Mouse (Mus musculus) hindbrain, postnatal 0 days (tissue): Measurements from ENCODE around the gene Gnao1. TPM values are rescaled to one million over a fixed set of nuclear protein-coding genes. Genes with fewer than 3 reads are reported as not detected.

Experiments used
- ATAC-seq: fragments of 200-750 bp; cut with Nextera tagmentation; 2 replicates; pipeline ENCODE4 v1.8.0; 2017; ENCODE audit warnings: mild to moderate bottlenecking, moderate TSS enrichment, moderate library complexity
- DNase-seq: peaks from one replicate; pipeline ENCODE4 v3.0.0-alpha.2; 2015; ENCODE audit warnings: low spot score
- H3K27ac ChIP-seq: fragments of 300-500 bp; sonication (generic); 2 replicates; pipeline ENCODE4 v1.5.1; 2014; ENCODE audit warnings: mild to moderate bottlenecking
- H3K27me3 ChIP-seq: fragments of 300-500 bp; sonication (generic); 2 replicates; pipeline ENCODE4 v1.6.1; 2014; ENCODE audit warnings: low read length, mixed read lengths; ENCODE audit not compliant: insufficient read depth
- H3K36me3 ChIP-seq: fragments of 300-500 bp; sonication (generic); 2 replicates; pipeline ENCODE4 v1.6.1; 2014; ENCODE audit warnings: low read length, mixed read lengths; ENCODE audit not compliant: insufficient read depth
- H3K4me1 ChIP-seq: fragments of 300-500 bp; sonication (generic); 2 replicates; pipeline ENCODE4 v1.6.1; 2014; ENCODE audit warnings: antibody characterized with exemption, low read length, mixed read lengths; ENCODE audit not compliant: insufficient read depth
- H3K4me2 ChIP-seq: fragments of 300-500 bp; sonication (generic); 2 replicates; pipeline ENCODE4 v1.6.1; 2014; ENCODE audit warnings: low read depth, mild to moderate bottlenecking, low read length, moderate library complexity, mixed read lengths
- H3K4me3 ChIP-seq: fragments of 300-500 bp; sonication (generic); 2 replicates; pipeline ENCODE4 v1.5.1; 2014; ENCODE audit warnings: low read length
- H3K9ac ChIP-seq: fragments of 300-500 bp; sonication (generic); replicated peaks from 2 replicates; pipeline ENCODE4 v1.6.1; 2014; ENCODE audit warnings: mild to moderate bottlenecking, low read length, moderate library complexity, mixed read lengths
- H3K9me3 ChIP-seq: fragments of 300-500 bp; sonication (generic); 2 replicates; pipeline ENCODE4 v1.6.1; 2016; ENCODE audit warnings: low read length, mixed read lengths
- CTCF ChIP-seq: IDR thresholded peaks from 2 replicates; pipeline ENCODE4 v1.5.1; 2016; ENCODE audit warnings: antibody characterized with exemption, control low read depth, low read depth
- WGBS: fragments of 180-500 bp; shearing (Covaris S2); extraction: QIAGEN DNeasy Blood & Tissue Kit; methylation state at CpG from one replicate; pipeline ENCODE4 v1.1.7; 2014; 5-methylcytosine and 5-hydroxymethylcytosine counted together
- polyA plus RNA-seq: library from polyadenylated mRNA; unstranded; fragments of >200 nt; fragmentation: Nextera tagmentation; extraction: Ambion mirVana; gene quantifications from 2 replicates; pipeline ENCODE4 v1.2.1, GENCODE M21; 2015
- total RNA-seq: library from RNA; depleted of rRNA; stranded (reverse); fragments of >200 nt; gene quantifications from 2 replicates; pipeline ENCODE4 v1.2.3, GENCODE M21; 2014

Gnao1 gene
- total and polyA plus RNA-seq, 2 experiments from 2014 or later: 244 to 291 TPM

GRCm38 (mm10) chr8:93857144-93857543 lies 47.4 kb downstream of the Gnao1 start:
- H3K4me1 ChIP-seq: no peaks in the 10 kb centered on the region
- no peak overlapping the region for H3K27ac ChIP-seq
- no peak for ATAC-seq
- 72% methylated on average over 4 of the region's 4 CpGs for WGBS
- H3K27me3 ChIP-seq: no peaks in the 10 kb centered on the region
- no peaks in the 10 kb centered on the region for H3K36me3 ChIP-seq
- no peak overlapping the region for H3K4me3 ChIP-seq
- no peak overlapping the region for H3K4me2 ChIP-seq
- no peaks in the 10 kb centered on the region for H3K9me3 ChIP-seq
- no peak for TF ChIP-seq CTCF
- no peak overlapping the region for H3K9ac ChIP-seq
- DNase-seq: no peak

DNA sequence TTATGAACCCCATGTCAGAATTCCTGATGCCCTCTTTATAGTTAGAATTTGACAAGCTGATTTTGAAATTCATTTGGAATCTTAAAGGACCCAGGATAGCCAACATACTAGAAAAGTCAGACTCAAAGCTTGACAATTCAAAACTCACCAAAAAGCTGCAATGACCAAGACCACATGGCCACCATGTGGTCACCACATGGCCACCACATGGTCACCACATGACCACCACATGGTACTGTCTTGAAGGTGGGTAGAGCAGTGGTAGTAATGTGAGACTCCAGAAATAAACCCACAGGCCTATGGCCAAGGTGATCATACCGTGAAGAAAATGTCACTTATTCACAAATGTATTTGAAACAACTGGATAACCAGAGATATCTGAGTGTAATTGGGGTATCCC lies 48.5 kb downstream of the Gnao1 start:
- Histone ChIP-seq H3K4me2 (no peak overlapping the region), H3K27ac (no peak overlapping the region), H3K36me3 (no peaks in the 10 kb centered on the region), H3K4me3 (no peak overlapping the region), H3K9me3 (no peaks in the 10 kb centered on the region), H3K4me1 (no peaks in the 10 kb centered on the region), H3K27me3 (no peaks in the 10 kb centered on the region), H3K9ac (no peak overlapping the region)
- 89% methylated on average over 1 of the region's 1 CpGs for WGBS
- TF ChIP-seq CTCF: no peak
- DNase-seq (no peak), ATAC-seq (no peak)

GRCm38 (mm10) chr8:93860020-93860419 lies 50.3 kb downstream of the Gnao1 start:
- no peaks in the 10 kb centered on the region for H3K27me3 ChIP-seq
- ATAC-seq (no peak), DNase-seq (no peak)
- H3K4me2 ChIP-seq: no peak overlapping the region
- no peak overlapping the region for H3K4me3 ChIP-seq
- 31% methylated on average over 4 of the region's 4 CpGs for WGBS
- no peaks in the 10 kb centered on the region; the same call in 1 of the 2 replicates for H3K4me1 ChIP-seq
- TF ChIP-seq CTCF: no peak
- H3K9me3 ChIP-seq: no peaks in the 10 kb centered on the region
- H3K36me3 ChIP-seq: no peaks in the 10 kb centered on the region
- no peak overlapping the region for H3K27ac ChIP-seq
- no peak overlapping the region for H3K9ac ChIP-seq

DNA sequence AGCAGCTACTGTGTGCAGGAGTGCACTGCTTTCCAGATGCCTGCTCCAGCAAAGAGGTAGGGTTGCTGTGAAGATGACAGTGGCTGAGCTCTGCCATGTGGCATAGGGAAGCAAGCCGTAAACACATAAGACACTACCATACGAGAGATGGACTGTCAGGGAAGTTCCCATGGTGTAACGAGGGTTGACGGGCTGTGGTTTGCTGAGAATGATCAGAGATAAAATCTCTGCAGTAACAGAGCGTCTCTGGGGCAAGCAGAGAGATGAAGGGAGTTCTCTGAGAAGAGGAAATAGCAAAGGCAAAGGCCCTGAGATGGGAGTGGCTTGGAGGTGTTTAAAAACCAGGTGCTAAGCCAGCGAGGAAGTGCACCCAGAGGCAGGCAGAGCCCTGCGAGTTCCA lies 54.3 kb downstream of the Gnao1 start:
- H3K36me3 ChIP-seq: no peaks in the 10 kb centered on the region
- H3K4me1 ChIP-seq: no peaks in the 10 kb centered on the region; the same call in 1 of the 2 replicates
- no peak for TF ChIP-seq CTCF
- 80% methylated on average over 7 of the region's 7 CpGs for WGBS
- no peaks in the 10 kb centered on the region for H3K27me3 ChIP-seq
- H3K4me2 ChIP-seq: no peak overlapping the region
- ATAC-seq: no peak
- DNase-seq: no peak
- no peak overlapping the region for H3K9ac ChIP-seq
- no peak overlapping the region for H3K27ac ChIP-seq
- no peak overlapping the region for H3K4me3 ChIP-seq
- H3K9me3 ChIP-seq: no peaks in the 10 kb centered on the region

DNA sequence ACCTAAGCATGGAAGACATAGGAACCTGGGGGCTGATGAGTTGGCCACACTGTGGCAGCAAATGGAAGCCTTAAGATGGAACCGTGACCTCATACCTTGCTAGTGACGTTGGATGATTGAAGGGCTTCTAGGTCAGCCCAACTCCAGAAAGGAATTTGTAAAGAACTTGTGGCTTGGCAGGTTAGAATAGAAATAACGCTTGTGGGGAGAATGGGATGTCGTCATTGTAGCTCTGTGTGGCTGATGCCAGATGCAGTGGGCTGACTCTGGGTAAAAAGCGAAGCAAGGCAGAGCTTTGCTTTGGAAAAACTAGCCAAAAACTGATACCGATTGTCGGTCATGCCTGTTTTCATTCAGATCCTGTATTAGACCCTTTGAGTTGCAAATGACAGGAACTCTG lies 56.5 kb downstream of the Gnao1 start:
- no peak overlapping the region for H3K9ac ChIP-seq
- no peak overlapping the region for H3K27ac ChIP-seq
- ATAC-seq: no peak
- DNase-seq: no peak
- WGBS: 74% methylated on average over 7 of the region's 7 CpGs
- no peak overlapping the region for H3K4me3 ChIP-seq
- no peaks in the 10 kb centered on the region; the same call in 1 of the 2 replicates for H3K4me1 ChIP-seq
- H3K9me3 ChIP-seq: no peaks in the 10 kb centered on the region
- no peak overlapping the region for H3K4me2 ChIP-seq
- TF ChIP-seq CTCF: no peak
- no peaks in the 10 kb centered on the region for H3K36me3 ChIP-seq
- no peaks in the 10 kb centered on the region for H3K27me3 ChIP-seq

DNA sequence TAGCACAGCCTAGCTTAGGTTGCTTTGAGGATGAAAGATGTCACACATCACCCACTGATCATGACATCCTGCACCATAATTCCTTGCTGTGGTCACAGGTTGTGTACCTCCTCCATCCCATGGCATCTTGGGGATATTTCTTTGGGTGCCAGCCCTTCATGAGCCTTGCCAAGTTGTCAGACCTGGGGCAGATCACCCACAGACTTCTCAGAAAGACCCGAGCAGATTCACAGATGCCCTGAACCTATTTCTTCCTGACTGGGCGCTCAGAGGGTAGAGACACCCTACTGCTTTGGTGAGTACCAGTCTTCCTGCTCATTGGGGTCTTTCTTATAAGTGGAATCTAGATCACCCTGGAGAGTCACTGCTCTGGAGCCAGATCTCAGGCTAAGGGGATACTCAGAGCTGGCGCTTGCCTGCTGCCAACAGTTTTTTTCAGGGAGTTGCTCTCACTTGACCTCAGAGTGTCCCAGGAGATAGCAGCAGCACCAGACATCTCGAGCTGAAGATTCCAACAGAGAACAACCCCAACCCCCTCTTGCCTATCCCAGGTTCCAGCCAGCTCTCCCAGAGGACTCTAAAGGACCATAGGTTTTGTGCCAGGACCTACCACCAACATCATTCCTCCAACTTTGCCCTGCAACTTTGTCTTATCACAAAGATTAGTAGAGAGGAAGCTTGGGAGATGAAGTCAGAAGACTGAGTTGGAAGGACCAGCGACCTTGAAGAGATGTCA lies 58.9 kb downstream of the Gnao1 start:
- ATAC-seq: no peak
- no peak for TF ChIP-seq CTCF

DNA sequence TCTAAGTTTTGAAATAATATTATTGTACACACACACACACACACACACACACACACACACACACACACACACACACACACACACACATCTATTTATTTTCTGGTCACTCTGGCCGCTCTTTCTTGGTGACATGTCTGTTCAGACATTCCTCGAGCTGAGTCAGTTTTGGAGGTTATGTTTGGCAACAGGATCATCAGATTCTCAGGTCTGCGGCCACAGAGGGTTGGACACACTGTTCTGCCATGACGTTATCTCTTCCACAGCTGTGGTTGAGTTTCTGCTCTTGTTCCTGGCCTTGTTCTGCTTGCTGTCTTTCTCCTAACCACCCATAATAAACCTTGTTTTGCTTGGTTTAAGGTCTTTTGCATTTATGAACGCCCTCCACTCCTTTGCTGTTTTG lies 61.5 kb downstream of the Gnao1 start:
- H3K4me3 ChIP-seq: no peak overlapping the region
- 84% methylated on average over 5 of the region's 5 CpGs for WGBS

More for the DNA sequence above, 58.9 kb downstream of the Gnao1 start:
- no peak overlapping the region for H3K9ac ChIP-seq
- 84% methylated on average over 5 of the region's 5 CpGs for WGBS
- H3K27me3 ChIP-seq: no peaks in the 10 kb centered on the region
- H3K9me3 ChIP-seq: no peaks in the 10 kb centered on the region
- H3K27ac ChIP-seq: no peak overlapping the region
- no peaks in the 10 kb centered on the region; the same call in 1 of the 2 replicates for H3K4me1 ChIP-seq
- no peak overlapping the region for H3K4me3 ChIP-seq
- no peak for DNase-seq
- H3K36me3 ChIP-seq: no peaks in the 10 kb centered on the region
- H3K4me2 ChIP-seq: no peak overlapping the region

More for the DNA sequence above, 61.5 kb downstream of the Gnao1 start:
- no peak overlapping the region for H3K27ac ChIP-seq
- no peaks in the 10 kb centered on the region for H3K36me3 ChIP-seq
- H3K9me3 ChIP-seq: no peaks in the 10 kb centered on the region
- H3K9ac ChIP-seq: no peak overlapping the region
- H3K27me3 ChIP-seq: no peaks in the 10 kb centered on the region
- no peaks in the 10 kb centered on the region for H3K4me1 ChIP-seq
- no peak for DNase-seq
- no peak for TF ChIP-seq CTCF
- no peak overlapping the region for H3K4me2 ChIP-seq
- ATAC-seq: no peak
